Mouse (Mus musculus): ENCODE measurements around the gene Setd3. TPM values are rescaled to one million over a fixed set of nuclear protein-coding genes. Genes with fewer than 3 reads are reported as not detected.
A peak's percentile ranks its signal among the peaks of the same experiment; 100 is the strongest.

The Setd3 gene
- total RNA-seq, 2 experiments from 2014 or later = 83.9 to 91.6 TPM

DNA sequence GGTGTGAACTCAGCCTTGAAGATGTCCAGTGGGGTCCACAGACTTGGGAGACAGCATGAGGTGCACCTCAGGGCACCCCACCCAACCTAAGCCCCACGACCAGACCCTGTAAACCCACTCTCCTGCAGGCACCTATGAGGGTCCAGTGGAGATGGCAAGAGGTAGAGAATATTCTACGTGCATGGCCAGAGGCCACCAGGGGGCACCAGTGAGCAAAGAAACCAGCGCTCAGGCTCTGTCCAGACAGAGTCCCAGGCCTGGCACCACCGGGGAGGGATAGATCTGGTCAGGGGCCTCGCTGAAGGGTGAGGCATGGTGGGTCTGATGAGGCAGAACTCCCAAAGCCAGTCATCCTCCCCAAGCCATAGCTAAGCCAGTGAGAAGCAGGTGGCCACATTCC lies 27.5 kb upstream of the Setd3 start:
- intact Hi-C loops (cut with DNase I) = loop anchor here (5.0 kb wide), 2 partner anchors 286 to 306 kb away; no protein-coding TSS in a partner anchor
- DNase-seq = peak; percentile 76 to 86

DNA sequence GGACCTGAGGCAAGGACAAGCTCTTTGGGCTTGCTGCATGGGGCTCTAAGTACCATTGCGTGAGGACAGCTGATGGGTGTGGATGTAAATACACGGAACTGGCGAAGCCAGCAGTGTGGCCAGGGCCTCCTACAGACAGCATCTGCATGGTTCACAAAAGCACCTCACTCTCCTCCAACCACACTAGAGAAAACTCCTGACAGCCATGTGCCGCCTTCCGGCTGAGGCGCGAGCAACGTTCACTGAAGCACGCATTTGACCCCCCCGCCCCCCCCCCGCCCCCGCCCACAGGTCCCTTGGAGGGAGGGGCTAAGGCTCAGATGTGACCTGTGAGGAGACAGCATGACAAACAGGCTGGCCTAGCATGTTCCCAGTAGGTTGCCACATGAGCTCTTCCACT lies 25.9 kb upstream of the Setd3 start:
- DNase-seq = no peak
- intact Hi-C loops (cut with DNase I) = loop anchor here (5.0 kb wide), 2 partner anchors 287 to 307 kb away; no protein-coding TSS in a partner anchor

- no peak for DNase-seq
- intact Hi-C loops (cut with DNase I) = no loop called here
Measured at GRCm38 (mm10) chr12:108203895-108204294, 24.8 kb upstream of the Setd3 start.

DNA sequence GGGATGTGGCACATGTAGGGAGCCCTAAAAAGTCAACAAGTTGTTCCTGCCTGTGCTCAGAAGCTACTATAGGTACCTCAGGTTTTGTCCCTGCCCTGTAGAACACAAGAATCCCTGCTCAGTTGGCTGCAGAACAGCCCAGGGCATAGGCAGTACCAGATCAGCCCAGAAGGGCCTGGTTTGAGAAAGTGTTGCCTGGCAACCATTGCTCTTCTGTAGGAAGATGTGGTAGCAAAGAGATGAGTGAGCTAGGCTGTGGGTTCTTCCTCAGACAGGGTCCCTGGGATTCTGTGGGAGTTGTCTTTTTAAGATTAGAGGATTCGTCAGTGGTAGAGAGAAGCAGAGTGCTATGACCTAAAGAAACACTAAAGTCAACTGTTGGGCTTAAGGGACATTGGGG lies 21.0 kb upstream of the Setd3 start:
- intact Hi-C loops (cut with DNase I) = no loop called here
- DNase-seq = no peak

GRCm38 (mm10) chr12:108198447-108198846 lies 19.3 kb upstream of the Setd3 start:
- no peak for DNase-seq

DNA sequence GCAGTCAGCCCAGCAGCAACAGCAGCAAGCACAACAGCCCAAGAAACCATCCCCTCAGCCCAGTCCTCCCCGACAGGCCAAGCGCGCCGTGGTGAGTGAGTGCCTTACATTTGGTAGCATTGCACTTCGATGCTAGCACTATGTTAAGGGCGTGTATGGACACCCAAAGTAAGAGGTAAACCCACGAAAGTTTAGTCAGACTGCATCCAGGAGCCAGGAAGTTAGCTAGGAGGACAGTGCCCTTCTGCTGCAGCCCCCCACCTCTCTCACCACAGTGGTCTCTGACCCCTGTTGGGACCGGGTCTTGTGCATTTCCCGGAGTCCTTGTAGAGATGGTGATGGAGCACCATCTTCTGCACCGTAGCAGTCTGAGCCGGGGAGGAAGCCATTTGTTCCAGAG lies 16.6 kb upstream of the Setd3 start:
- intact Hi-C loops (cut with DNase I) = no loop called here
- no peak for DNase-seq

More at GRCm38 (mm10) chr12:108198447-108198846, 19.3 kb upstream of the Setd3 start:
- intact Hi-C loops (cut with DNase I) = no loop called here

GRCm38 (mm10) chr12:108193878-108194277 lies 14.8 kb upstream of the Setd3 start:
- DNase-seq = no peak
- intact Hi-C loops (cut with DNase I) = no loop called here

- intact Hi-C loops (cut with DNase I) = loop anchor here (10.0 kb wide), 1 partner anchor 607 kb away; the partner anchor contains the start of gene Yy1
- no peak for DNase-seq
Measured at GRCm38 (mm10) chr12:108187541-108188091, 8.5 kb upstream of the Setd3 start.

GRCm38 (mm10) chr12:108181716-108182115 lies 2.6 kb upstream of the Setd3 start:
- intact Hi-C loops (cut with DNase I) = loop anchor here (10.0 kb wide), 1 partner anchor 613 kb away; the partner anchor contains the start of gene Yy1
- DNase-seq = no peak

DNA sequence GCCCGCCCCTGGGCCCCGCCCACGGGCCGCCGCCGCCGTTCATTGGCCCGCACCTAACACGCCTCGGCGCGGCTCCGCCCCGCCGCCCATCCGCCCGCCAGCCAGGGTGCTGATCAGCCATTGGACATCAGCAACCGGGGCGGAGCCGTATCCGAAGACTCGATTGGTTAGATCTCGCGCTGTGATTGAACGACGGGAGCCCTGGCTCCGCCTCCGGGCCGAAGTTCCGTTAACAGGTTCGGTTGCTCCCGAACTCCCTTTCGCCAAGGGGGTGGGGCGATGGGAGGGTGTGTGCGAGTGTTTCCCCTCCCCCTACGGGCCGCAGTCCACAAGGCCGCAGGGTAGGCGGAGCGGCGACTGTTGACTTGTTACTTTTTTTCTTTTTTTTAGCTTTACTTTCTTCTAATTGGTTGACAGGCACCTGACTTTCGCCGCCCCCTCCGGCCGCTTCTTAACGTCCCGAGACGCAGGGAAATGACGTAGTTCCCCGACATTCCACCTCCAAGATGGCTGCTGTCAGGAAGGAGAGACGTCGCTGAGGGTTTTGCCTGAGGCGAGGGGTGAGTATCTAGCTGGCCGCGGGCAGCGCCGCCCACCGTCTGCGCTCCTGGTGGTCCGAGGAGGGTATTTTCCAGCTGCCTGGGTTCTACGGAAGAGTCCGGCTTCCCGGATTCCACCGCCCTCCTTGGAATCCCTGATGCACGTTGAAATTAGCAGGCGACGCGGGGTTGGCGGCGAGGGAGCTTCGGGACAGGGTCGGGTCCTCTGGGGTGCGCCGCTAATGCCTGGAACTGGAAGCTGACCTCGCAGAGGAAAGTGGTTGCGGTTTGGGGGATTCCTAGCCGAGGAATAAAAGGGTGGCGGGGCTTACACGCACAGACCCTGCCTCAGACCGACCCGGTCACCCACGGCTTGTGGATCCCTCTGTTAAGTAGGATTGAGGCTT lies 480 bp upstream of the Setd3 start, which contains the start of gene Ccnk:
Ccnk (plus strand) TSS at position 259 of the 946 bp plus-strand sequence.
- intact Hi-C loops (cut with DNase I) = loop anchor here (10.0 kb wide), 1 partner anchor 615 kb away; the partner anchor contains the start of gene Yy1

GRCm38 (mm10) chr12:108178331-108179245 lies 526 bp downstream of the Setd3 start:
- peak in 1 of 2 experiments; percentile 48 for DNase-seq
- intact Hi-C loops (cut with DNase I) = no loop called here

More for the DNA sequence above, 480 bp upstream of the Setd3 start, which contains the start of gene Ccnk:
- peak; percentile 97 for DNase-seq

DNA sequence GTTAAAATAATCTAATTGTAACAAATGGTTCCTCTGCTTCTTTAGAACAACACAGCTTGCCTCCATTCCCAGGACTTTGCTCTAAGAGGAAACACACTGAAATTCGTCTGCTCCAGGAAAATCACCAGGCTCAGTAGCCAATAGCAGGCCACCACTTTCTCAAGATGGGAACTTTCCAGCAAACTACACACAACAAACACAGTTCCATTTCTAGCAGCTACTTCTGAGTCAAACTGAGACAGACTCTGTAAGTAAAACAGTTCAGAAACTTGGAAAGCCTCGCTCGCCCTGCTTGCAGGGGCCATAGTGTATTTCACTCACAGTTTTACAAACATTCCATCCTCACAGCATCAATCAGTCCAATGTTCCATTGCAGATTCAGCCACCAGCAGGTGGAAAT lies 2.7 kb downstream of the Setd3 start:
- no peak for DNase-seq
- intact Hi-C loops (cut with DNase I) = no loop called here

- no peak for DNase-seq
- intact Hi-C loops (cut with DNase I) = no loop called here
Measured at GRCm38 (mm10) chr12:108174606-108175505, 4.3 kb downstream of the Setd3 start.

GRCm38 (mm10) chr12:108172639-108173038 lies 6.5 kb downstream of the Setd3 start:
- intact Hi-C loops (cut with DNase I) = no loop called here

DNA sequence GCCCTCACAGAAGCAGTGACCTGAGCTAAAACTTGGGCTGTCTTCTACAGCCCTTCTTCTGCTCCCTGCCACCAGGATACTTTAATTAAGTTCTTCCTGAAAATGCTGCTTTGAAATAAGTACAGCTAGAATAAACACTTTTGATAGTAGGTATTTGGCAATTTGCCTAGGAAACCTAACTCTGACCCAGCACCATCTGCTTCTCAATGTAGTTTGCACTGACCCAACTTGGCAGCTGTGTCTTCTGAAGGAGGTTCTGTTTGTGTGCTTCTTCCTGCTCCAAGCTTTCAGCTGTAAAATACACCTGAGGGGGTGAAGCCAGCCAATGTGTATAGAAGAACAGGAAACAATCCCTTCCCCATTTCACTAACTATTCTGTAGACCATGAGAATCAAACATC lies 7.8 kb downstream of the Setd3 start:
- DNase-seq = no peak
- intact Hi-C loops (cut with DNase I) = no loop called here

More at GRCm38 (mm10) chr12:108172639-108173038, 6.5 kb downstream of the Setd3 start:
- no peak for DNase-seq

DNA sequence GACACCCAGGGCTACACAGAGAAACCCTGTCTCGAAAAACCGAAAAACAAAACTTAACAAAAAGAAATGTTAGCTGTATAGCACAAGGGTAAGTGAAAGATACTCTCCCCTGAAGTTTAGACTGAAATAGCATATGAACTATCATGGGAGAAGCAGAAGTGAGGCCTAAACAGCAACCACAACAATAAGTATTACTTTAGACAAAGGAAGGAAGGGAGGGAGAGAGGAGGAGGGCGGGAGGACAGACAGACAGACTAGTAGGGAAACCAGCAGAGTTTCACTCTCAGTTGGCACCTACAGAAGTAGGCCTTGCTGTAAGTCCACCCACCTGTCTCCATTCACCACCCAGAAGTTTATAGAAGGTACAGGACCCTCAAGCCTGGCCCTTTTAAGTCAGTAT lies 8.6 kb downstream of the Setd3 start:
- intact Hi-C loops (cut with DNase I) = no loop called here
- DNase-seq = no peak

DNA sequence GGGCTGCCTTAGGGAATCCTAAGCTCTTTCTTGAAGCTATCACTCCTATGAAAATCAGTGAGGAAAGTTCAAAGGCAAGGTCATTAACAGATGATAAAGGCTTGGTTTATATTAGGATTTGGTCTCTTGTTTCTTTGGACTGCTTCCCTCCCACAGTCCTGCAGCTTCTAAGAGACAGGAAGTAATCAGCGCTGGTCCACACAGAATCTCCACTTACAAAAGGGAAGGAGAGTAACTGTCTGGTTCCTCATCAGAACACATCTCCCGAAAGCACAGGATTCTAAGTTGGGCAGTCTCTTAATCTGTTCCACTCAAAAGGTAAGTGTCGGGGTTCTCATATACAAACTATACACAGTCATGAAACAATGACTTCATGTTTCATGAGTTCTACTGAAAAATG lies 10.2 kb downstream of the Setd3 start:
- intact Hi-C loops (cut with DNase I) = no loop called here
- DNase-seq = no peak

- no peak for DNase-seq
- intact Hi-C loops (cut with DNase I) = no loop called here
Measured at GRCm38 (mm10) chr12:108163706-108164105, 15.4 kb downstream of the Setd3 start.

- no peak for DNase-seq
- intact Hi-C loops (cut with DNase I) = no loop called here
Measured at GRCm38 (mm10) chr12:108162036-108162435, 17.1 kb downstream of the Setd3 start.

All from heart, postnatal 36 days (tissue).